Mouse (Mus musculus): ENCODE data around the gene Myo1h. TPM values are rescaled to one million over a fixed set of nuclear protein-coding genes. Genes with fewer than 3 reads are reported as not detected.

The Myo1h gene
- polyA plus RNA-seq, 1 experiment from 2014 or later: 0.38 TPM

DNA sequence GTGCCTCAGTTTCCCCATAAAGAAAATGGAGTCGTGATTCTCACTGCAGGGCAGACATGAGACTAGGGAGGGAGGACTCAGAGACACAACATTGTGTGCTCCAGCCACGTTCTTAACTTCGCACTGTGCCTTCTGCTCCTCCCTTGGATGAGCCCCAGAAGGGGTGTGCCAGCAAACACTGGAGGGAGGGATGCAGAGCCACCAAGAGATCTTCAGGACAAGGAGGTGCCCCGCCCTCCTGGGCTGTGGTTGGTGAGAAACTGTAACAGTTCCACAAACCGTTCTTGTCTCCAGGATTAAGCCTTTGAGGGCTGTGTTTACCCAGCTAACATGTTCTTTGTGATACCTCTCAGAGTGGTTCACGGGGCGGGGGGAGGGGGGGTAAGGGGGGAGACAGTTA lies 20.3 kb upstream of the Myo1h start:
- 45% methylated on average over 7 of the region's 7 CpGs for WGBS
- no peak overlapping the region for H3K4me2 ChIP-seq (ENCODE audit: low read depth, low read length)
- no peak overlapping the region for H3K27ac ChIP-seq (replicated peaks; ENCODE audit: low read depth, low read length)
- no peak for DNase-seq (ENCODE audit: low spot score)
- no peak overlapping the region for H3K4me3 ChIP-seq (ENCODE audit: low read depth, low read length)
- peaks cover 20% of the 10 kb centered on the region for H3K27me3 ChIP-seq (ENCODE audit: control insufficient read depth, insufficient read depth, low read length)
- ATAC-seq (replicated peaks; ENCODE audit: insufficient number of reproducible peaks, low FRiP score, low TSS enrichment, low read depth): no peak
- H3K4me1 ChIP-seq (ENCODE audit: control insufficient read depth, insufficient read depth, low read length): peaks cover 4% of the 10 kb centered on the region; the same call in 1 of the 2 replicates
- H3K36me3 ChIP-seq (replicated peaks; ENCODE audit: control insufficient read depth, insufficient read depth, low read depth, low read length): no peaks in the 10 kb centered on the region
- no peak overlapping the region for H3K9ac ChIP-seq (replicated peaks; ENCODE audit: low read length)
- no peaks in the 10 kb centered on the region for H3K9me3 ChIP-seq (replicated peaks; ENCODE audit: control insufficient read depth, low read length)

DNA sequence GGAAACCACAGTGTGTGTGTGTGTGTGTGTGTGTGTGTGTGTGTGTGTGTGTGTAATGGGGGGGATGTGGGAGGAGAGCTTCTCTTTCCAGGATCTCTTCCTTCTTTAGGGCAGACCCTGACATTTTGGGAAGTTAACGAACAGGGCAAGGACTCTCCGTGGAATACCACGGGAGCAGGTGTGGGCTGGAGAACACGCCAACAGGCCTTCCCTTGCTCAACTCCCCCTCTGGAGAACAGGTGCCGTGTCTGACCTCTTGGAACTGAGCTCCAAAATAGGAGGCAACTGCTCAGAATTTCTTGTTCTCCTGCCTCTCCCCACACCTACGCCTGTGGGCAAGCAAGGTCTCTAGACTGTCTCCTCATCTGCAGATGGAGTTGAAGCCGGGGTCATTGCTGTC lies 19.5 kb upstream of the Myo1h start:
- no peaks in the 10 kb centered on the region for H3K9me3 ChIP-seq (replicated peaks; ENCODE audit: control insufficient read depth, low read length)
- H3K27ac ChIP-seq (replicated peaks; ENCODE audit: low read depth, low read length): no peak overlapping the region
- no peak overlapping the region for H3K9ac ChIP-seq (replicated peaks; ENCODE audit: low read length)
- H3K36me3 ChIP-seq (replicated peaks; ENCODE audit: control insufficient read depth, insufficient read depth, low read depth, low read length): no peaks in the 10 kb centered on the region
- H3K4me3 ChIP-seq (ENCODE audit: low read depth, low read length): no peak overlapping the region
- no peak overlapping the region; the same call in 1 of the 2 replicates for H3K4me2 ChIP-seq (ENCODE audit: low read depth, low read length)
- DNase-seq (ENCODE audit: low spot score) (no peak), ATAC-seq (replicated peaks; ENCODE audit: insufficient number of reproducible peaks, low FRiP score, low TSS enrichment, low read depth) (no peak)
- H3K27me3 ChIP-seq (ENCODE audit: control insufficient read depth, insufficient read depth, low read length): peaks cover 28% of the 10 kb centered on the region
- peaks cover 4% of the 10 kb centered on the region; the same call in 1 of the 2 replicates for H3K4me1 ChIP-seq (ENCODE audit: control insufficient read depth, insufficient read depth, low read length)
- WGBS: 57% methylated on average over 7 of the region's 7 CpGs

DNA sequence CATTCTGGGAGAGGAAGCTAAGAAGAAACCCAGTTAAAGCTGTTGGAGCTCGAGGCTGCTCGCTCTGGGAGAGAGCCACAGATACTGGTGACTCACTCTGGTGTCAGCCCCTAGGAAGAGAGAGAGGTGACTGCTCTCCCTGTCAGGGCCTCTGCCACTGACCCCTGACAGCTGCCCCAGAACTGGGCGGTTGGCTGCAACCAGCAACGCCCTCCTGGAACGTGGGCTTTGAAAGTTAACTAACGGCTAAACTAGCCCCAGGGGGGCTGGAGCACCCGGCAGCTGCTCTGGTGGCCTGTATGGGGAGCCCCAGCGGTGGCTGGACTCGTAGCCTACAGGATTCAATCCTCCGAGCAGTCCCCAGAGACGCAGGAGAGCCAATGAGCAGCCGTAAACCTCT lies 19.0 kb upstream of the Myo1h start:
- Histone ChIP-seq H3K27ac (replicated peaks; ENCODE audit: low read depth, low read length) (no peak overlapping the region), H3K36me3 (replicated peaks; ENCODE audit: control insufficient read depth, insufficient read depth, low read depth, low read length) (no peaks in the 10 kb centered on the region), H3K4me1 (ENCODE audit: control insufficient read depth, insufficient read depth, low read length) (peaks cover 6% of the 10 kb centered on the region; the same call in 1 of the 2 replicates), H3K9me3 (replicated peaks; ENCODE audit: control insufficient read depth, low read length) (no peaks in the 10 kb centered on the region), H3K4me2 (ENCODE audit: low read depth, low read length) (no peak overlapping the region; the same call in 1 of the 2 replicates), H3K27me3 (ENCODE audit: control insufficient read depth, insufficient read depth, low read length) (peaks cover 33% of the 10 kb centered on the region), H3K4me3 (ENCODE audit: low read depth, low read length) (no peak overlapping the region), H3K9ac (replicated peaks; ENCODE audit: low read length) (no peak overlapping the region; the same call in 1 of the 2 replicates)
- WGBS: 22% methylated on average over 12 of the region's 12 CpGs
- DNase-seq (ENCODE audit: low spot score): no peak
- no peak for ATAC-seq (replicated peaks; ENCODE audit: insufficient number of reproducible peaks, low FRiP score, low TSS enrichment, low read depth)

DNA sequence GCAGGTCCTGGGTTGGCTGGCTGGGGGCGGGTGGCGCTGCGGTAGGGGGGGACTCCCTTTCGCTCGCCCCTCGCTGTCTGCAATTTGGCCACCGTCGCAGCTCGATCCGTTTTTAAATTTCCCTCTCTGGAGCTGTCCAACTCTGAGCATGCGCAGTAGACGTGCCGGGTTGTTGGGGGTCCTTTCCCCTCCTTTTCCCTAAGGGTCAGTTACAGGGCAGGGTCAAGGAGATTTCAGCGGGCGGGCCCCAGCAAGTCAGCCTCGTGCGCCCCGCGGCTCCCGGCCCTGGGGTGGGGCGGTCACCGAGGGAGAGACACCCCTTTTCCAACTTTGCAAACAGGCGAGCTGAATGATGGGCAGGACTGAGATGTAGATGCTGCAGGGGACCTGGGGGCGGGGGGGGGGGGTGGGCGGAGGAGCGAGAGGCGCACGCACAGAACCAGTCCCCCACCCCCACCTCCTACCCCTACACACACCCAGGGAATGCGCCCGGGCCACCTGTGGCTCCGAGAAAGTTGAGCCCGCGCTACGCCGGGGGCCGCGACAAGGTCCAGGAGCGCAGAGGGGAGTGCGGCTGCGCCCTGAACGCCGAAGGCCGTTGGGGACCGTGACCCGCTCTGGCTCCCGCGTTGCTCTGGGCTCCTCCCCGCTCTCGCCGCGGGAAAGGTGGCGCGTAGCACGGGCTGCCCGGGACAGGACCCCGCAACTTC lies 15.1 kb upstream of the Myo1h start, which contains the start of gene Foxn4:
Foxn4 (minus strand) TSS at position 115 of the 710 bp plus-strand sequence.
- peak; percentile 69 for DNase-seq (ENCODE audit: low spot score)
- 0% methylated on average over 53 of the region's 56 CpGs for WGBS
- H3K27ac ChIP-seq (replicated peaks; ENCODE audit: low read depth, low read length): no peak within 1 kb of the TSS
- peak within 1 kb of the TSS; percentile 80 for H3K4me2 ChIP-seq (ENCODE audit: low read depth, low read length)
- peak; percentile 72 for ATAC-seq (replicated peaks; ENCODE audit: insufficient number of reproducible peaks, low FRiP score, low TSS enrichment, low read depth)
- H3K4me1 ChIP-seq (ENCODE audit: control insufficient read depth, insufficient read depth, low read length): peaks cover 6% of the 10 kb centered on the region; the same call in 1 of the 2 replicates
- no peaks in the 10 kb centered on the region for H3K9me3 ChIP-seq (replicated peaks; ENCODE audit: control insufficient read depth, low read length)
- H3K4me3 ChIP-seq (ENCODE audit: low read depth, low read length): peak within 1 kb of the TSS; percentile 39
- peaks cover 52% of the 10 kb centered on the region for H3K27me3 ChIP-seq (ENCODE audit: control insufficient read depth, insufficient read depth, low read length)
- no peaks in the 10 kb centered on the region for H3K36me3 ChIP-seq (replicated peaks; ENCODE audit: control insufficient read depth, insufficient read depth, low read depth, low read length)
- H3K9ac ChIP-seq (replicated peaks; ENCODE audit: low read length): no peak within 1 kb of the TSS

- Histone ChIP-seq H3K9ac (replicated peaks; ENCODE audit: low read length) (no peak overlapping the region), H3K27me3 (ENCODE audit: control insufficient read depth, insufficient read depth, low read length) (peaks cover 52% of the 10 kb centered on the region), H3K4me2 (ENCODE audit: low read depth, low read length) (no peak overlapping the region), H3K36me3 (replicated peaks; ENCODE audit: control insufficient read depth, insufficient read depth, low read depth, low read length) (no peaks in the 10 kb centered on the region), H3K4me1 (ENCODE audit: control insufficient read depth, insufficient read depth, low read length) (peaks cover 6% of the 10 kb centered on the region; the same call in 1 of the 2 replicates), H3K4me3 (ENCODE audit: low read depth, low read length) (no peak overlapping the region), H3K27ac (replicated peaks; ENCODE audit: low read depth, low read length) (no peak overlapping the region), H3K9me3 (replicated peaks; ENCODE audit: control insufficient read depth, low read length) (no peaks in the 10 kb centered on the region)
- DNase-seq (ENCODE audit: low spot score) (no peak), ATAC-seq (replicated peaks; ENCODE audit: insufficient number of reproducible peaks, low FRiP score, low TSS enrichment, low read depth) (no peak)
- WGBS: 10% methylated on average over 8 of the region's 8 CpGs
Measured at GRCm38 (mm10) chr5:114275339-114275738, 13.6 kb upstream of the Myo1h start.

- 17% methylated on average over 16 of the region's 16 CpGs for WGBS
- Histone ChIP-seq H3K36me3 (replicated peaks; ENCODE audit: control insufficient read depth, insufficient read depth, low read depth, low read length) (no peaks in the 10 kb centered on the region), H3K9me3 (replicated peaks; ENCODE audit: control insufficient read depth, low read length) (no peaks in the 10 kb centered on the region)
Measured at GRCm38 (mm10) chr5:114275991-114276390, 13.0 kb upstream of the Myo1h start.

DNA sequence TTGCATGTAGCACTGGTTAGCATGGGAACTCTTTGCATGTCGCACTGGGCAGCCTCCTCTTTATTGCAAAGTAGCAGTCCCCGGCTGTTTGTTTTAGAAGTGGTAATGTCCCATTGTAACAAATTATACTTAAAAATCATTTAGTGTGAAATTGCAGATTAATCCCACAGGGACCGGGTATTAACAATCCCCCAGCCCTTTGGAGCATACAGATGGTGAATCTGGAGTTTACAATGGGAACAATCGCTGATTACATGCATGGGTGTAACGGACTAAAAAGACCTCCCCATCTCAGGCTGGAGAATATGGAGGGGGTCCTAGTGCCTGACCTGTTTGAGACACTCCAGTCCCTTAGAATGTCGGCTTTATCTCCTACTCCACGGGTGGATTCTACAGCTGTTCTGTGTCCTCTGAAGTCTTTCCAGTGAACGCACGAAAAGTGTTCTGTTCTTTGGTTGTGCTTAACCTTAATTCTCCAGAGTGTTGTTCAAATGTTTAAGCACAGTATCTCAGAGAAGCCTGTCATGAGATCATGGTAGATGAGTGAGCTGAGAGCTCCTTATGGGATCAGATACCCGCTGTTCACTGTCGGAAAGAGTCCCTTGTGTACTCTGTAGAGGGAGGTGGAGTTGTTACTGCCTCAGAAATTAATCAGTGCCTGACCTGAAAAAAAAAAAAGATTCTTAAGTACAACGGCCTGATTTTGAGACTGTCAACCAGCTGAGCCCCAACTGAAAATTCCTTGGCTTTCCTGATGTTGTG lies 9.4 kb upstream of the Myo1h start:
- no peak overlapping the region for H3K27ac ChIP-seq (replicated peaks; ENCODE audit: low read depth, low read length)
- no peak for ATAC-seq (replicated peaks; ENCODE audit: insufficient number of reproducible peaks, low FRiP score, low TSS enrichment, low read depth)
- peaks cover 1% of the 10 kb centered on the region; the same call in 1 of the 2 replicates for H3K4me1 ChIP-seq (ENCODE audit: control insufficient read depth, insufficient read depth, low read length)

More at GRCm38 (mm10) chr5:114275991-114276390, 13.0 kb upstream of the Myo1h start:
- H3K27ac ChIP-seq (replicated peaks; ENCODE audit: low read depth, low read length): no peak overlapping the region
- H3K4me1 ChIP-seq (ENCODE audit: control insufficient read depth, insufficient read depth, low read length): peaks cover 6% of the 10 kb centered on the region; the same call in 1 of the 2 replicates
- H3K27me3 ChIP-seq (ENCODE audit: control insufficient read depth, insufficient read depth, low read length): peaks cover 52% of the 10 kb centered on the region
- H3K4me3 ChIP-seq (ENCODE audit: low read depth, low read length): no peak overlapping the region
- H3K9ac ChIP-seq (replicated peaks; ENCODE audit: low read length): no peak overlapping the region
- no peak overlapping the region for H3K4me2 ChIP-seq (ENCODE audit: low read depth, low read length)
- DNase-seq (ENCODE audit: low spot score) (no peak), ATAC-seq (replicated peaks; ENCODE audit: insufficient number of reproducible peaks, low FRiP score, low TSS enrichment, low read depth) (no peak)

DNA sequence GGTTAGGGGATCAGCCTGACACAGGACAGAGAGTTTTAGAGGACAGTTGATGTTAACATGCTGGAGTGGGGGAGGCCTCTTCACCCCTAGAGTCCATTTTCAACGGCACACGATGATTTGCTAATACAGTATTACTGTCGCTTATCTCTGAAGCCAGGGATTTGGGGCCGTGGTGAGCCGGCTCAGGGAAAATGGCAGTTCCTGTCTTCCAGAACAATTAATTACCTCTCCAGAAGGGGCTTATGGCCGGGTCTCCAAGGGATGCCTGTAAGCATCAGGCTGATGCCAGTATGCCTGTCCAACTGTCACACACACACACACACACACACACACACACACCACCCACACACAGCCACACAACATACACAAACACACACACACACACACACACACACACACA lies 6.6 kb upstream of the Myo1h start:
- Histone ChIP-seq H3K9me3 (replicated peaks; ENCODE audit: control insufficient read depth, low read length) (no peaks in the 10 kb centered on the region), H3K36me3 (replicated peaks; ENCODE audit: control insufficient read depth, insufficient read depth, low read depth, low read length) (no peaks in the 10 kb centered on the region), H3K4me3 (ENCODE audit: low read depth, low read length) (no peak overlapping the region), H3K4me2 (ENCODE audit: low read depth, low read length) (no peak overlapping the region), H3K9ac (replicated peaks; ENCODE audit: low read length) (no peak overlapping the region), H3K27ac (replicated peaks; ENCODE audit: low read depth, low read length) (no peak overlapping the region), H3K27me3 (ENCODE audit: control insufficient read depth, insufficient read depth, low read length) (peaks cover 3% of the 10 kb centered on the region), H3K4me1 (ENCODE audit: control insufficient read depth, insufficient read depth, low read length) (no peaks in the 10 kb centered on the region)
- no peak for ATAC-seq (replicated peaks; ENCODE audit: insufficient number of reproducible peaks, low FRiP score, low TSS enrichment, low read depth)
- WGBS: 62% methylated on average over 6 of the region's 6 CpGs
- DNase-seq (ENCODE audit: low spot score): no peak

More for the DNA sequence above, 9.4 kb upstream of the Myo1h start:
- H3K4me3 ChIP-seq (ENCODE audit: low read depth, low read length): no peak overlapping the region
- DNase-seq (ENCODE audit: low spot score): no peak
- H3K9ac ChIP-seq (replicated peaks; ENCODE audit: low read length): no peak overlapping the region
- H3K36me3 ChIP-seq (replicated peaks; ENCODE audit: control insufficient read depth, insufficient read depth, low read depth, low read length): no peaks in the 10 kb centered on the region
- peaks cover 23% of the 10 kb centered on the region for H3K27me3 ChIP-seq (ENCODE audit: control insufficient read depth, insufficient read depth, low read length)
- H3K4me2 ChIP-seq (ENCODE audit: low read depth, low read length): no peak overlapping the region
- no peaks in the 10 kb centered on the region for H3K9me3 ChIP-seq (replicated peaks; ENCODE audit: control insufficient read depth, low read length)
- whole genome bisulfite sequencing: 59% methylated on average over 12 of the region's 12 CpGs

All from embryonic facial prominence, embryonic 11.5 days (tissue).